Mouse (Mus musculus): ENCODE results near the gene Ly6g6d.

- TF ChIP-seq CTCF (IDR thresholded peaks at IDR 0.05; ENCODE audit: borderline replicate concordance, extremely low read depth, insufficient read depth, insufficient read length) = no peak
- no peak for TF ChIP-seq POLR2A (IDR thresholded peaks at IDR 0.05; ENCODE audit: borderline replicate concordance, extremely low read depth, insufficient read depth, insufficient read length, poor library complexity, severe bottlenecking)
Measured at GRCm38 (mm10) chr17:35083929-35084497, 6.1 kb upstream of the Ly6g6d start.

Measured in brain, embryonic 14.5 days (tissue).